ENCODE assay signal across 9 mouse cellular contexts in genomic region chr3:88381389-88382315, GRCm38 (mm10). TPM values are rescaled to one million over a fixed set of nuclear protein-coding genes. Genes with fewer than 3 reads are reported as not detected.
DNase-seq lines count a peak whose midpoint lies in the region; ATAC-seq and TF ChIP-seq lines count a peak whose summit lies in the region.
"Not testable (repeated sequence)": the region's sequence is repeated elsewhere in the genome, so short reads cannot be mapped to it uniquely, and the experiment has no call there.
"Had no signal": no experiment of that assay in that cellular context is flagged by ENCODE, and none has a peak within 500 bp of the region (broad histone marks: within the 10 kb centered on the region; RNA-seq: fewer than 3 reads in every experiment).

No protein-coding gene starts in this region.

- WGBS in forebrain, embryonic 11.5 days, result 5% methylated on average over 20 of the region's 22 CpGs
- WGBS in hindbrain, embryonic 10.5 days, result 6% methylated on average over 22 of the region's 22 CpGs
- WGBS in kidney, postnatal 0 days, result 10% methylated on average over 18 of the region's 22 CpGs
- WGBS in liver, embryonic 15.5 days (ENCODE audit: insufficient replicate concordance), result 8% methylated on average over 22 of the region's 22 CpGs
- WGBS in midbrain, embryonic 15.5 days, result 5% methylated on average over 21 of the region's 22 CpGs

- peak overlapping the region; percentile 43; the same call in 1 of the 2 replicates for H3K9ac ChIP-seq in forebrain, embryonic 11.5 days (ENCODE audit: low read length)
- not testable (repeated sequence) for H3K9ac ChIP-seq in kidney, postnatal 0 days (ENCODE audit: low read depth, low read length); liver, embryonic 15.5 days; midbrain, embryonic 15.5 days

- H3K9me3 ChIP-seq in forebrain, embryonic 11.5 days (ENCODE audit: control insufficient read depth, low read length); hindbrain, embryonic 10.5 days; kidney, postnatal 0 days (replicated peaks; ENCODE audit: low read length); liver, embryonic 15.5 days (replicated peaks); midbrain, embryonic 15.5 days: not testable (repeated sequence)

- peak; percentile 92 for ATAC-seq in forebrain, embryonic 11.5 days (replicated peaks; ENCODE audit: low FRiP score)
- ATAC-seq in kidney, postnatal 0 days (replicated peaks; ENCODE audit: low FRiP score, low read depth), result peak; percentile 85
- peak; percentile 68 for ATAC-seq in liver, embryonic 15.5 days (ENCODE audit: insufficient read depth)
- ATAC-seq in midbrain, embryonic 15.5 days (replicated peaks), result peak; percentile 91

- not testable (repeated sequence) for H3K36me3 ChIP-seq in forebrain, embryonic 11.5 days (ENCODE audit: control insufficient read depth, insufficient read depth, low read length); hindbrain, embryonic 10.5 days; kidney, postnatal 0 days (ENCODE audit: insufficient read depth, low read length); liver, embryonic 15.5 days (replicated peaks); midbrain, embryonic 15.5 days (replicated peaks)

- H3K27me3 ChIP-seq in forebrain, embryonic 11.5 days (ENCODE audit: control insufficient read depth, insufficient read depth, low read length); hindbrain, embryonic 10.5 days (ENCODE audit: insufficient read depth, poor library complexity, severe bottlenecking); kidney, postnatal 0 days (ENCODE audit: insufficient read depth, low read length); liver, embryonic 15.5 days; midbrain, embryonic 15.5 days (replicated peaks): not testable (repeated sequence)

- 0 out of 2 replicates have a peak overlapping the region, but pooled peaks have one; percentile 12 for H3K4me3 ChIP-seq in forebrain, embryonic 11.5 days (ENCODE audit: low read depth, low read length)
- peak overlapping the region; percentile 45 for H3K4me3 ChIP-seq in hindbrain, embryonic 10.5 days
- not testable (repeated sequence) for H3K4me3 ChIP-seq in kidney, postnatal 0 days (replicated peaks; ENCODE audit: low read depth, low read length)
- H3K4me3 ChIP-seq in liver, embryonic 15.5 days (replicated peaks), result 0 out of 2 replicates have a peak overlapping the region, but pooled peaks have one; percentile 7
- peak overlapping the region; percentile 21 for H3K4me3 ChIP-seq in midbrain, embryonic 15.5 days

- peak; percentile 74 for DNase-seq in CD4-positive, CD25-positive, alpha-beta regulatory T cell, adult 2 months (ENCODE audit: low read depth, low spot score)
- DNase-seq in adrenal gland, postnatal 25 days, result peak; percentile 28
- DNase-seq in forebrain, embryonic 11.5 days (ENCODE audit: low spot score), result peak; percentile 81
- peak; percentile 74 for DNase-seq in hindbrain, embryonic 10.5 days (ENCODE audit: low spot score)
- DNase-seq in kidney, postnatal 0 days (ENCODE audit: low spot score), result peak; percentile 57
- peak; percentile 48 to 52 for DNase-seq in spleen, postnatal 36 days (ENCODE audit: low spot score in 2 of 2)

- H3K27ac ChIP-seq in forebrain, embryonic 11.5 days (ENCODE audit: low read depth, low read length), result peak overlapping the region; percentile 31; the same call in 1 of the 2 replicates
- peak overlapping the region; percentile 86 for H3K27ac ChIP-seq in hindbrain, embryonic 10.5 days
- H3K27ac ChIP-seq in kidney, postnatal 0 days; liver, embryonic 15.5 days (replicated peaks): not testable (repeated sequence)
- peak overlapping the region; percentile 60; the same call in 1 of the 2 replicates for H3K27ac ChIP-seq in midbrain, embryonic 15.5 days

- H3K4me2 ChIP-seq in forebrain, embryonic 11.5 days (ENCODE audit: low read depth, low read length, severe bottlenecking), result peak overlapping the region; percentile 47
- H3K4me2 ChIP-seq in kidney, postnatal 0 days (ENCODE audit: low read length), result peak overlapping the region; percentile 45
- peak overlapping the region; percentile 52 for H3K4me2 ChIP-seq in liver, embryonic 15.5 days
- H3K4me2 ChIP-seq in midbrain, embryonic 15.5 days, result peak overlapping the region; percentile 45

- not testable (repeated sequence) for H3K4me1 ChIP-seq in forebrain, embryonic 11.5 days (replicated peaks; ENCODE audit: control insufficient read depth, insufficient read depth, low read length); kidney, postnatal 0 days (replicated peaks; ENCODE audit: insufficient read depth, low read length); liver, embryonic 15.5 days (replicated peaks); midbrain, embryonic 15.5 days
- H3K4me1 ChIP-seq in hindbrain, embryonic 10.5 days (replicated peaks), result peaks cover 11% of the 10 kb centered on the region

- not testable (repeated sequence) for TF ChIP-seq CTCF in kidney, postnatal 0 days (IDR thresholded peaks at IDR 0.05; ENCODE audit: low read depth)

RNA-seq across cellular contexts. Expression of gene Bglap, which starts 2.6 kb away (rescaled TPM):
- 4.3 TPM in 1 of 2 replicates, not detected in the other for total RNA-seq in adrenal gland, postnatal 25 days (2021)
- polyA plus RNA-seq in forebrain, embryonic 11.5 days (2014; fragmentation: Nextera tagmentation; extraction: Ambion mirVana), result not detected in 2 replicates
- polyA plus RNA-seq in hindbrain, embryonic 10.5 days (2016; fragmentation: Nextera tagmentation; extraction: Ambion mirVana), result not detected in 2 replicates
- not detected in 2 replicates for polyA plus RNA-seq in kidney, postnatal 0 days (2015; fragmentation: Nextera tagmentation; extraction: Ambion mirVana)
- not detected in 2 replicates for polyA plus RNA-seq in liver, embryonic 15.5 days (2015; fragmentation: Nextera tagmentation; extraction: Ambion mirVana)
- 0.50 TPM in 1 of 2 replicates, not detected in the other for polyA plus RNA-seq in midbrain, embryonic 15.5 days (2015; fragmentation: Nextera tagmentation; extraction: Ambion mirVana)
- total RNA-seq: gastrocnemius, postnatal 14 days had no signal

RNA-seq across cellular contexts. Expression of gene Bglap2, which starts 3.2 kb away (rescaled TPM):
- total RNA-seq in adrenal gland, postnatal 25 days (2021), result 1.0 TPM in 1 of 2 replicates, not detected in the other
- polyA plus RNA-seq in forebrain, embryonic 11.5 days (2014; fragmentation: Nextera tagmentation; extraction: Ambion mirVana), result not detected in 2 replicates
- polyA plus RNA-seq in hindbrain, embryonic 10.5 days (2016; fragmentation: Nextera tagmentation; extraction: Ambion mirVana), result not detected in 2 replicates
- polyA plus RNA-seq in kidney, postnatal 0 days (2015; fragmentation: Nextera tagmentation; extraction: Ambion mirVana), result 4.2 and 7.1 TPM in 2 replicates
- polyA plus RNA-seq in liver, embryonic 15.5 days (2015; fragmentation: Nextera tagmentation; extraction: Ambion mirVana), result 0.28 TPM in 1 of 2 replicates, not detected in the other
- polyA plus RNA-seq in midbrain, embryonic 15.5 days (2015; fragmentation: Nextera tagmentation; extraction: Ambion mirVana), result not detected in 2 replicates
- total RNA-seq: gastrocnemius, postnatal 14 days had no signal

RNA-seq across cellular contexts. Expression of gene Bglap3, which starts 9.1 kb away (rescaled TPM):
- total RNA-seq in adrenal gland, postnatal 25 days (2021), result 0.79 and 2.3 TPM in 2 replicates
- not detected in 2 replicates for polyA plus RNA-seq in forebrain, embryonic 11.5 days (2014; fragmentation: Nextera tagmentation; extraction: Ambion mirVana)
- polyA plus RNA-seq in hindbrain, embryonic 10.5 days (2016; fragmentation: Nextera tagmentation; extraction: Ambion mirVana), result 0.12 TPM in 1 of 2 replicates, not detected in the other
- polyA plus RNA-seq in kidney, postnatal 0 days (2015; fragmentation: Nextera tagmentation; extraction: Ambion mirVana), result 3.8 and 4.7 TPM in 2 replicates
- polyA plus RNA-seq in liver, embryonic 15.5 days (2015; fragmentation: Nextera tagmentation; extraction: Ambion mirVana), result 0.28 and 0.71 TPM in 2 replicates
- not detected in 2 replicates for polyA plus RNA-seq in midbrain, embryonic 15.5 days (2015; fragmentation: Nextera tagmentation; extraction: Ambion mirVana)
- total RNA-seq: gastrocnemius, postnatal 14 days had no signal

RNA-seq across cellular contexts. Expression of gene Paqr6, which starts 17.3 kb away (rescaled TPM):
- 1.6 and 1.9 TPM in 2 replicates for total RNA-seq in adrenal gland, postnatal 25 days (2021)
- 1.1 and 1.2 TPM in 2 replicates for polyA plus RNA-seq in forebrain, embryonic 11.5 days (2014; fragmentation: Nextera tagmentation; extraction: Ambion mirVana)
- 0.86 and 1.4 TPM in 2 replicates for polyA plus RNA-seq in hindbrain, embryonic 10.5 days (2016; fragmentation: Nextera tagmentation; extraction: Ambion mirVana)
- polyA plus RNA-seq in kidney, postnatal 0 days (2015; fragmentation: Nextera tagmentation; extraction: Ambion mirVana), result 15.4 and 16.6 TPM in 2 replicates
- polyA plus RNA-seq in liver, embryonic 15.5 days (2015; fragmentation: Nextera tagmentation; extraction: Ambion mirVana), result 5.4 and 6.2 TPM in 2 replicates
- 1.1 and 1.8 TPM in 2 replicates for polyA plus RNA-seq in midbrain, embryonic 15.5 days (2015; fragmentation: Nextera tagmentation; extraction: Ambion mirVana)

RNA-seq across cellular contexts. Expression of gene Pmf1, which starts 28.5 kb away (rescaled TPM):
- total RNA-seq in adrenal gland, postnatal 25 days (2021), result 34.9 and 41.2 TPM in 2 replicates
- 141 and 158 TPM in 2 replicates for polyA plus RNA-seq in forebrain, embryonic 11.5 days (2014; fragmentation: Nextera tagmentation; extraction: Ambion mirVana)
- polyA plus RNA-seq in hindbrain, embryonic 10.5 days (2016; fragmentation: Nextera tagmentation; extraction: Ambion mirVana), result 157 and 167 TPM in 2 replicates
- 97.5 and 107 TPM in 2 replicates for polyA plus RNA-seq in kidney, postnatal 0 days (2015; fragmentation: Nextera tagmentation; extraction: Ambion mirVana)
- 77.7 and 83.2 TPM in 2 replicates for polyA plus RNA-seq in liver, embryonic 15.5 days (2015; fragmentation: Nextera tagmentation; extraction: Ambion mirVana)
- polyA plus RNA-seq in midbrain, embryonic 15.5 days (2015; fragmentation: Nextera tagmentation; extraction: Ambion mirVana), result 23.6 and 26.7 TPM in 2 replicates

Comparison
In these comparisons a context has a peak if more than half of its experiments do, and no peak if none do; other contexts are left out.
1. DNase-seq: peak in every context shown above with its lines; median percentile 81 in forebrain, embryonic 11.5 days; 74 in CD4-positive, CD25-positive, alpha-beta regulatory T cell, adult 2 months; 74 in hindbrain, embryonic 10.5 days; 57 in kidney, postnatal 0 days; 50 in spleen, postnatal 36 days; 28 in adrenal gland, postnatal 25 days.